Mouse (Mus musculus) forebrain, embryonic 15.5 days (tissue): ENCODE results near the gene H2-Q6. TPM values are rescaled to one million over a fixed set of nuclear protein-coding genes. Genes with fewer than 3 reads are reported as not detected.
"Not testable (repeated sequence)": the region's sequence is repeated elsewhere in the genome, so short reads cannot be mapped to it uniquely, and the experiment has no call there.

Experiments
- ATAC-seq: fragments of 200-750 bp; cut with Nextera tagmentation; replicated peaks from 2 replicates; pipeline ENCODE4 v1.8.0; 2017; ENCODE audit warnings: mild to moderate bottlenecking, moderate TSS enrichment, moderate library complexity
- H3K27ac ChIP-seq: fragments of 300-500 bp; sonication (generic); replicated peaks from 2 replicates; pipeline ENCODE4 v1.5.1; 2015; ENCODE audit warnings: mild to moderate bottlenecking, inconsistent platforms
- H3K27me3 ChIP-seq: fragments of 300-500 bp; sonication (generic); 2 replicates; pipeline ENCODE4 v1.6.1; 2015; ENCODE audit warnings: inconsistent platforms
- H3K36me3 ChIP-seq: fragments of 300-500 bp; sonication (generic); 2 replicates; pipeline ENCODE4 v1.6.1; 2015; ENCODE audit warnings: mild to moderate bottlenecking, inconsistent platforms
- H3K4me1 ChIP-seq: fragments of 300-500 bp; sonication (generic); 2 replicates; pipeline ENCODE4 v1.6.1; 2015; ENCODE audit warnings: inconsistent platforms
- H3K4me2 ChIP-seq: fragments of 300-500 bp; sonication (generic); replicated peaks from 2 replicates; pipeline ENCODE4 v1.6.1; 2015; ENCODE audit warnings: mild to moderate bottlenecking, inconsistent platforms
- H3K4me3 ChIP-seq: fragments of 300-500 bp; sonication (generic); 2 replicates; pipeline ENCODE4 v1.5.1; 2015; ENCODE audit warnings: mild to moderate bottlenecking, inconsistent platforms
- H3K9ac ChIP-seq: fragments of 300-500 bp; sonication (generic); replicated peaks from 2 replicates; pipeline ENCODE4 v1.6.1; 2015; ENCODE audit warnings: mild to moderate bottlenecking, inconsistent platforms
- H3K9me3 ChIP-seq: fragments of 300-500 bp; sonication (generic); 2 replicates; pipeline ENCODE4 v1.6.1; 2016; ENCODE audit warnings: inconsistent platforms
- WGBS: fragments of 180-500 bp; shearing (Covaris S2); methylation state at CpG from one replicate; pipeline ENCODE4 v1.1.7; 2015; ENCODE audit warnings: mixed read lengths; 5-methylcytosine and 5-hydroxymethylcytosine counted together
- polyA plus RNA-seq: library from polyadenylated mRNA; unstranded; fragments of >200 nt; fragmentation: Nextera tagmentation; extraction: Ambion mirVana; gene quantifications from 2 replicates; pipeline ENCODE4 v1.2.1, GENCODE M21; 2015

Gene H2-Q6
- polyA plus RNA-seq, 1 experiment from 2014 or later, result 0.53 TPM

- H3K9me3 ChIP-seq, H3K27me3 ChIP-seq, H3K27ac ChIP-seq, H3K36me3 ChIP-seq, H3K9ac ChIP-seq, H3K4me2 ChIP-seq, ATAC-seq, H3K4me3 ChIP-seq, H3K4me1 ChIP-seq: not testable (repeated sequence)
- 11% methylated on average over 11 of the region's 11 CpGs for WGBS
Observed at GRCm38 (mm10) chr17:35420206-35420810, 4.3 kb upstream of the H2-Q6 start.

- not testable (repeated sequence) for ATAC-seq, H3K27ac ChIP-seq, H3K4me2 ChIP-seq, H3K4me1 ChIP-seq, H3K4me3 ChIP-seq, H3K9ac ChIP-seq, H3K9me3 ChIP-seq, H3K36me3 ChIP-seq
- peaks cover 12% of the 10 kb centered on the region for H3K27me3 ChIP-seq
- WGBS, result 87% methylated on average over 4 of the region's 4 CpGs
Observed at GRCm38 (mm10) chr17:35421331-35421730, 3.3 kb upstream of the H2-Q6 start.

GRCm38 (mm10) chr17:35422360-35422759 lies 2.3 kb upstream of the H2-Q6 start:
- not testable (repeated sequence) for H3K9me3 ChIP-seq, ATAC-seq, H3K36me3 ChIP-seq, H3K4me2 ChIP-seq, H3K27ac ChIP-seq, H3K4me3 ChIP-seq, H3K9ac ChIP-seq, H3K4me1 ChIP-seq
- peaks cover 12% of the 10 kb centered on the region for H3K27me3 ChIP-seq
- WGBS, result 92% methylated on average over 5 of the region's 5 CpGs

- not testable (repeated sequence) for H3K27ac ChIP-seq, H3K9me3 ChIP-seq, H3K4me2 ChIP-seq, ATAC-seq, H3K4me1 ChIP-seq, H3K9ac ChIP-seq, H3K36me3 ChIP-seq, H3K4me3 ChIP-seq
- WGBS, result 77% methylated on average over 3 of the region's 3 CpGs
- H3K27me3 ChIP-seq, result peaks cover 12% of the 10 kb centered on the region
Observed at GRCm38 (mm10) chr17:35423131-35423810, 1.4 kb upstream of the H2-Q6 start.

GRCm38 (mm10) chr17:35424106-35424505 lies 544 bp upstream of the H2-Q6 start:
- not testable (repeated sequence) for H3K9me3 ChIP-seq, ATAC-seq
- WGBS, result 90% methylated on average over 3 of the region's 3 CpGs

GRCm38 (mm10) chr17:35425474-35425873 lies 824 bp downstream of the H2-Q6 start:
- H3K36me3 ChIP-seq, H3K9ac ChIP-seq, H3K9me3 ChIP-seq, H3K4me1 ChIP-seq, ATAC-seq, H3K27ac ChIP-seq: not testable (repeated sequence)
- Histone ChIP-seq H3K4me3 (peak overlapping the region; percentile 35; the same call in 1 of the 2 replicates), H3K27me3 (peaks cover 16% of the 10 kb centered on the region), H3K4me2 (peak overlapping the region; percentile 57)
- 15% methylated on average over 28 of the region's 28 CpGs for WGBS

More at GRCm38 (mm10) chr17:35424106-35424505, 544 bp upstream of the H2-Q6 start:
- H3K9ac ChIP-seq, H3K27ac ChIP-seq, H3K4me2 ChIP-seq, H3K4me1 ChIP-seq, H3K36me3 ChIP-seq, H3K4me3 ChIP-seq: not testable (repeated sequence)
- H3K27me3 ChIP-seq, result peaks cover 15% of the 10 kb centered on the region

- not testable (repeated sequence) for H3K27ac ChIP-seq, H3K4me3 ChIP-seq, H3K4me2 ChIP-seq, H3K36me3 ChIP-seq, ATAC-seq, H3K4me1 ChIP-seq, H3K9me3 ChIP-seq, H3K9ac ChIP-seq
- 86% methylated on average over 6 of the region's 6 CpGs for WGBS
- H3K27me3 ChIP-seq, result peaks cover 16% of the 10 kb centered on the region
Observed at GRCm38 (mm10) chr17:35428883-35429282, 4.2 kb downstream of the H2-Q6 start.

- WGBS, result 88% methylated on average over 6 of the region's 6 CpGs
- not testable (repeated sequence) for H3K9me3 ChIP-seq, ATAC-seq
Observed at GRCm38 (mm10) chr17:35430671-35431070, 6.0 kb downstream of the H2-Q6 start.

GRCm38 (mm10) chr17:35432167-35432566 lies 7.5 kb downstream of the H2-Q6 start:
- not testable (repeated sequence) for H3K4me3 ChIP-seq, H3K9ac ChIP-seq, H3K4me2 ChIP-seq, H3K27ac ChIP-seq, H3K9me3 ChIP-seq, H3K36me3 ChIP-seq, ATAC-seq, H3K27me3 ChIP-seq, H3K4me1 ChIP-seq
- WGBS, result 93% methylated on average over 3 of the region's 3 CpGs

More at GRCm38 (mm10) chr17:35430671-35431070, 6.0 kb downstream of the H2-Q6 start:
- H3K9ac ChIP-seq, H3K4me1 ChIP-seq, H3K36me3 ChIP-seq, H3K27me3 ChIP-seq, H3K27ac ChIP-seq, H3K4me2 ChIP-seq, H3K4me3 ChIP-seq: not testable (repeated sequence)

- H3K27me3 ChIP-seq, H3K27ac ChIP-seq, H3K36me3 ChIP-seq, H3K4me2 ChIP-seq, H3K9me3 ChIP-seq, H3K9ac ChIP-seq, H3K4me1 ChIP-seq, ATAC-seq, H3K4me3 ChIP-seq: not testable (repeated sequence)
- 7% methylated on average over 8 of the region's 8 CpGs for WGBS
Observed at GRCm38 (mm10) chr17:35434836-35435235, 10.2 kb downstream of the H2-Q6 start.

GRCm38 (mm10) chr17:35435577-35435976 lies 10.9 kb downstream of the H2-Q6 start:
- not testable (repeated sequence) for H3K4me3 ChIP-seq, H3K9ac ChIP-seq, H3K4me1 ChIP-seq, H3K4me2 ChIP-seq, H3K36me3 ChIP-seq, ATAC-seq, H3K9me3 ChIP-seq, H3K27ac ChIP-seq
- H3K27me3 ChIP-seq, result peaks cover 12% of the 10 kb centered on the region
- 69% methylated on average over 3 of the region's 3 CpGs for WGBS

- H3K4me3 ChIP-seq, H3K27ac ChIP-seq, H3K9me3 ChIP-seq, H3K9ac ChIP-seq, H3K4me2 ChIP-seq, H3K36me3 ChIP-seq, H3K4me1 ChIP-seq, ATAC-seq: not testable (repeated sequence)
- H3K27me3 ChIP-seq, result peaks cover 12% of the 10 kb centered on the region
- WGBS, result 69% methylated on average over 1 of the region's 1 CpGs
Observed at GRCm38 (mm10) chr17:35437386-35437936, 12.8 kb downstream of the H2-Q6 start.
